Mouse (Mus musculus): ENCODE measurements around the gene Kel. TPM values are rescaled to one million over a fixed set of nuclear protein-coding genes. Genes with fewer than 3 reads are reported as not detected.

Gene Kel
- not detected for total RNA-seq (2022)

DNA sequence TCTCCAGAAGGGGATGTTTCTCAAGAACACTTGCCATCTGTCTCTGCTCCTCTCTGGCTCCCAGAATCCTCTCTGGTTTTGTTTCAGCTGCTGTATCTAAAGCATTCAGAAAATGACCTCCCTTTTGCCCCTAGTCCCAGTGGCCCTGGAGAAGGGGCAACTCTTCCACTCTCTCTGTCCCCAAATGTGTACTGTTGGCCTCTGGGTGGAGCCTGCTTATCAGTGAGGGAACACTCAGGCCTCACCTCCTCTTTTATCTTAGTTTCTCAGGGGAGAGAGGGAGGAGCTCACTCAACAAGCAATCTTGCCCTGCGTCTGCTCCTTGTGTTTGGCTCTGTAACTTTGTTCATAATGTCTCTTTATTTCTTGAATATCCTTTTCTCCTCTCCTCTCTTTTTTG lies at the start of gene Kel:
TSS of gene Kel (minus strand) at position 217 of the 400 bp plus-strand sequence.
- no peak for DNase-seq (ENCODE audit: low spot score in 2 of 2)

DNA sequence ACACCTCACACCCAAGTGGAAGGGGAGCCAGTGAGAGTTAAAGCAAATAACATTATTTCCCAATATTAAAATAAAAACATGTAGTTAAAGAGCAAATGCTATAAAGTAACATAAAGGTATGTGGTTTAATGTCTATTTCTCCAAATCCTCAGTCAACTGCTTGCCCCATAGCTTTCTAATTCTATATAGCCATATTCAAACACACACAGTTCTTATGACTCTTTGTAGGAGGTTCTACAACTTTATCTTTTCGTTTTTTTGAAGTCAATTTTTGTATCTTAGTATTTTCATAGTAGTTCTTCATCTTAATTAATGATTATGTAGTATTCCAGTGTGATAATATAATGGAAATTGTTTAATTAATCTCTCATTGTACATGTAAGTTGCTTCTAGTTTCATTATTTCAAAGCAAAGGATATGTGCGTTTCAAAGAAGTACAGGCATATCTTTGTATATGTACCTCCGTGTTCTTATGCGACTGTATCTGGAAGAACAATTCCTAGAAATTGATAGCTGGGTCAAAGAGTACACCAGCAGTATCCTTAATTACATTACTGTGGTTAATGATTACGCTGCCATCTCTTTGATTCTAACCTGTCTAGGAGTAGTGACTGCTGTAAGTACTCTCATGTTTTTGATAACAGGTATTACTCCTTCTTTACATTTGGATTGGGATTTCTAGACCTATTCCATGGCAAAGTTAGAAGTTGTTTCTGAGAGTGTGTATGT lies 40.7 kb upstream of the Kel start:
- DNase-seq (ENCODE audit: low spot score in 2 of 2), result no peak

DNA sequence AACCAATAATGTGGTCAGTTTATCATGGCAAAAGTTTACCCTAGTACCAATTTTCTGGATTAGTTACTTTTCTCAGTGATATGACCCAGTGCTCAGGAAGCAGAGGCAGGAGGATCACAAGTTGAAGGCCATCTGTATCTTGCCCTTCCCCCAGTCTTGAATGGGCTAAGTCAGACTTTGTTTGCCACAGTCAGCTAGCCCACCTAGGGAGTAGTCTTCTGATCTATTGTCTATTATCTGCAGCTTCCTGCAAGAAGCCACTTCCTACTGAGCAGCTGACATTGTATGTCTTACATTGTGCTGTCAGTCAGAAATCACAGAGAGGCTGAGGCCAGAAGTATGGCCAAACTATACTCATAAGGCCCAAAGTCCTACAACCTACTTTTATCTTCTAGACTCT lies 37.0 kb upstream of the Kel start:
- no peak for DNase-seq (ENCODE audit: low spot score in 2 of 2)

DNA sequence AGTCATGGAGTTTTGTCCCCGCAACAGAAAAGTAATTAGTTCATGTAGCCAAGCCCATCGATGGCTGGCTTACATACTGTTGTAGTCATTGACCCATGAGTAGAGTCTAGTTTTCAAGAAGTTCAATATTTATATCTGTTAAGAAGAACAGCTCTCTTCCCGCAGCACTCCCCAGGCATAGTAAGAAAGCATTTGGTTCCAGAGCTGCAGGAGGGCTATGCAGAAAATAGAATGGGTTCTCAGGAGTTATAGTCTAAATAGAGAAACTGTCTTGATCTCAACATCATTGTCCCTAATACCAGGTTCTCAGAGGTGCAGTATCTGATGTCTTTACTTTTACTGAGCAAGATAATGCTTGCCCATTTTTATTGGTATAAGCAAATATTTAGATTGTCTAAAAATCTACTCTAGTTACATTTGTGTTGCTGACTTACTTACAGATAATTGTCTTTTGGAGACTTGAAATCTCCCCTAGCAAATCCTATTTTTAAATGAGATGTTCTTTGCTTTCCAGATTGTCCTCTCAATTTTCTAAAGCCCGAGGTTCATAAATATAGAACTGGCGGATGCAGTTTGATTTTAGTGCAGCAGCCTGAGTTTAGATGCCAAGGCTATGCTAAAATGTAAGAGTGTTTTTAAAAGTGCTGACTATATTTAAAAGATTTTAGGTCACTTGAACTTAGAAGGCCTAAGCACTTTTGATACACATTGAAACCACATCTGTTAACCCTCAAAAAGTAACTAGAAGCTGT lies 30.8 kb upstream of the Kel start:
- no peak for DNase-seq (ENCODE audit: low spot score in 2 of 2)

DNA sequence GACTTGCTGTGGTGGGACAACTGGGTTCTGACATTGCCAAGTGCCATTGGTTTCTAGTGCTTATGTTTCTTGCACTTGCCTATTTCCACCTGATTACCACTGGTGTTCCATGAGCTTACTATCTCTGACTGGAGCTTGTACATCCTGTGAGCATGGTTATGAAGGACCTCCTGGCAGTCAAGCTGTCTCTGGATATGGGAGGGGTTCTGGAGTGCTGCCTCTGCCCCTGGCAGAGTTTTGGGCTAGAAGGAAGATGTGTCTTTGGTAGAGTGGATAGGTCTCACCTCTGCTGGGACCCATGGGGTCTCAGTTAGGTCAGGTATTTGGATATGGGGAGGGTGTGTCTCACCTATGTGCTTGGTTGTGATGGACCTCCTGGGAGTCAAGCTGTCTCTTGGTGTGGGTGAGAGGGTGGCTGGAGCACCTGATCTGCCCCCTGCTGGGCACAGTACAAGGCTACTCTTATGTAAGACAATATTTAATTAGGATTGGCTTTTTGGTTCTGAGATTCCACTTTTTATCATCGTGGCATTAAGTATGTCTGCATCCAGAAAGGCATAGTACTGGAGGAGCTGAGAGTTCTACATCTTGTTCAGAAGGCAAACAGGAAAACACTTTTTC lies 24.0 kb upstream of the Kel start:
- DNase-seq (ENCODE audit: low spot score in 2 of 2), result no peak

DNA sequence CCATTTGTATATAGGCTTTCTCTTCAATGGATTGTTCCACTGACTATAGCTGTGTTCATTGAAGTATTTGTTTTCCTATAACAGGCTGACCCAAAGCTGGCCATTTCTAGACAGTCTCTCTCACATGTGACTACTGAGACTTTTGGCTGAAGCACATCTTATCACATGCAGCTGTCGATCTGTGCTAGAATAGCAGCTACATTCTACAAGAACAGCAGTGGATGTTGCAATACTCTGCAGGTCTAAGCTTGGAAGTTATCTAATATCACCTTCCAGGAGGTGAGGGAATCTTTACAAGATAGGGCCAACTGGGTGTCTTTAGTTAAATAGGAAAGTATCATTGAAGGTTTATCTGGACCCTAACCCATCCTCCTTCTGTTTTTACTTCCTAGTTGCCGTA lies 17.3 kb upstream of the Kel start:
- DNase-seq (ENCODE audit: low spot score in 2 of 2), result no peak

DNA sequence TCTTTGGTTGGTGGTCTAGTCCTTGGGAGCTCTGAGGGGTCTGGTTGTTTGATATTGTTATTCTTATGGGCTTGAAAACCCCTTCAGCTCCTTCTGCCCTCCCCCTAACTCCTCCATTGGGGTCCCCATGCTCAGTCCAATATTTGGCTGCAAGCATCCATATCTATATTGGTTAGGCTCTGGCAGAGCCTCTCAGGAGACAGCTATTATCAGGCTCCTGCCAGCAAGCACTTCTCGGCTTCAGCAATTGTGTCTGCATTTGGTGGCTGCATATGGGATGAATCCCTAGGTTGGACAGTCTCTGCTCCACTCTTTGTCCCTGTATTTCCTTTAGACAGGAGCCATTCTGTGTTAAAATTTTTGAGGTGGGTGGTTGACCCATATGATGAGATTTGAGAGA lies 6.1 kb upstream of the Kel start:
- DNase-seq (ENCODE audit: low spot score in 2 of 2), result no peak

DNA sequence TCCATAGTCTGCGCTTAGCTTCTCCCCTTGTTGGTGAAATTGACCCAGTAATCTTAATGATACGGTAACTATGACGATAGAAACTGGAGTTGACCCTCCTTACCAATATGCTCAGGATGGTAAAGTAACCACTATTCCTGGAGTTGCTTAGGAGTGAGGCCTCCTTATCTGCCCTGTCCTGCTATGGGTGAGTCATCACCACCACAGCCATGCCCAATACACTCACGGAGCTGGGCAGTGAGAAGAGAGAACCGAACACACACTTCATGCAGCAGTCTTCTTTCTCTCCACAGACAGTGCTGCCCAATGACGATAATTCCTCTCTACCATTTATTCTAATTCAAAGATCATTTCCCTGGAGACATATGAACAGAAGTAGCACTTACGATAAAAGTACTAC lies 2.1 kb upstream of the Kel start:
- no peak for DNase-seq (ENCODE audit: low spot score in 2 of 2)

DNA sequence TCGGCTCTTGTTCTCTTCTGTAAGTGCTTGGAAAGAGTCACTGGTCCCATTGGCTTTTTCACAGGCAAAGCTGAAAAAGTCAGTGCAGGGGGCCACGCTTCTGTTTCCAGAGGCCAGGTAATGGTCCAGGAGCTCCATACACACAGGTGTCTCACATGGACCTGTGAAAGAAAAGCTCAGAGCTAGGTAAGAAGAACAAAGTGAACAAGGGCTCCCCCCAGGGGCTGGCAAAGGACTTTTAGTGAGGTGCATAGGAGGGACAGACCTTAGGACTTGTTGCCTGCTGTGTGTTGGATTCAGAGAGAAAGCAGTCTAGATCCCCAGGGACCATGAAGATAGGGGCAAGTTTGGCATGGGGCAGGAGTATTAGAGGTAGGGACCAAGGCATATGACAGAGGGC lies 1.2 kb downstream of the Kel start:
- DNase-seq (ENCODE audit: low spot score in 2 of 2), result no peak

DNA sequence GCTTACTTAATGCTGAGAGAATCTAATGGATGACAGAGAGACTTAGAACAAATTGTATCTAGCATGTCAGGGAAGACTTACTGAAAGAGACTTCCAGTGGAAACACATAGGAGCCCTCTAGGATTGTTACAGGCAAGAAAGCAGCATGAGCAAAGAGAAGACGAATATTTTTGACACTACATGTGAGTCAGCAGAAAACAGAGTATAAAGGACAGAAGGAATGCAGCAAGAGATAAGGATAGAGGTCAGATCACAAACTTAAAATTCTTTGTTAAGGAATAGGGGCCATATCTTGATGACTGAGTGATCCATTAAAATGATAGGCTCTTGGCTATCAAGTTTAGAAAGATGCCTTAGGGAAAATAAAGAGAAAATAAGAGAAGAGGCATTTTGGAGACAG lies 2.9 kb downstream of the Kel start:
- DNase-seq (ENCODE audit: low spot score in 2 of 2), result no peak

DNA sequence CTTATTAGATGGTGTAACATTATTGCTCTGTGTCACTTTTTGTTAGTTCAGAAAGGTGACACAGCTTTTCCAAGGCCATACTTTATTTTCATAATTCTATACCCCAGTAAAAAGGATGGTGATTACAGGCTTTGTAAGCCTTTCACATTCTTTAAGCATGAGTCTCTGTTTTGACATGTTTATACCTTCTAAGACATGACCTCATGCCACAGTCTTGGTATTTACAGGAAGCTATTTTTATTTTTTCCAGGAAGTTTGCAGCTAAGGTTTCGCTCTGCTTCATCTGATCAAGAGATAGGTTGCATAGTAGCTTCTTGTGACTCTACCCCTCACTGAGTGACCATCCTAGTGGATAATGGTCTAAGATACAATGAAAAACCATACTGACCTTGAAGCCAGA lies 9.7 kb downstream of the Kel start:
- DNase-seq (ENCODE audit: low spot score in 2 of 2), result no peak

DNA sequence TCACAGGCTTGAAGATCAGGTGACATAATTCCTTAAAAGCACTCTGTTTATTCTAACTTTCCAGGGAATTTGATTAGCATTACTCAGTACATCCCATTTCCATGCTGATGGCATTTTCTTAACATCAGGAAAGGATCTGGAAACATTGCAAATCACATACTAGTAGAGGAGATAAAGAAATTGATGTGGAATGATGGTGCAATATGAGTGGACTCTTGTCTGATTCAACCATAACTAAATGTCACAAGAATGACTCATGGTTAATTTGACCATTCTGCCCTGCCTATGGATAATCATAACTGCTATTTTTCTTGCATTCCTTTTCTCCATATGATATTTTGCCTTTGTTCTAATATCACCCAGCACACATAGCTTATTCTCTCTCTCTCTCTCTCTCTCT lies 11.9 kb downstream of the Kel start:
- DNase-seq (ENCODE audit: low spot score in 2 of 2), result no peak

DNA sequence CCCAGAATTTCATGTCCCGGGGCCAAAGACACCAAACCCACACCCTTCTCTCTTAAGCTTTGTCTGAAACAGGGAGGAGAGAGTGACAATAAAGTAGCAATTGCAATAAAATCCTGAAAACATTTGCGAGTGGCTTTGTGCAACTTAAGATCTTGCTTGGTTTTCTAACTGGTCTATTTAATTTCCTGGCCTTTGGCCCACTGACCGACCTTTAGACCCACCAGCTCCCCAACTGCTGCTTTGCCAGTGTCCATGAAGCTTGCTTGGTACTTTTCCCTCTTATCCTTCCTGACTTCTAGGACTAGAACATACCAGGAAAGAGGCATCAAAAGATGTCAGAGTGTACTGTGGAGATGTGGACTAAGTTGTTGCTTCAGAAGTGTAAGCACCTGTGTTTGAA lies 18.5 kb downstream of the Kel start:
- DNase-seq (ENCODE audit: low spot score in 2 of 2), result no peak

DNA sequence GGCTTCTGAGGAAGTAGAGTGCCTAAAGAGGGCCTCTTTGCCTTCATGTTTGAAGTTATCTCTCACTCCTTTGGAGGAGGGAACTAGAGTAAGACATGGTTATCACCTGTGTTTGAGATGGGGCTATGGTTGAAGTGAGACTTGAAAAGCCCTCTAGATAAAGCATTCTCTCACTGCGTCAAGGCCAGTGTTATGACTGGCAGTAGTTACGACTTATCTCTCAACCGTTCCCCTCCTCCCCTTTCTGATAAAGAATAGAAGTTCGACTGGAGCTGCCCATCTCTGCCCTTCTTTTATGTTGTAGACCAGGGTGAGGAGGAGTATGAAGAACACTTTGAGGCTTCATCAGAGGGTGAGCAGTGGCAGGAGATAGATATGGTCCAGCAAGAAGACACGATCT lies 19.2 kb downstream of the Kel start:
- DNase-seq (ENCODE audit: low spot score in 2 of 2), result no peak

DNA sequence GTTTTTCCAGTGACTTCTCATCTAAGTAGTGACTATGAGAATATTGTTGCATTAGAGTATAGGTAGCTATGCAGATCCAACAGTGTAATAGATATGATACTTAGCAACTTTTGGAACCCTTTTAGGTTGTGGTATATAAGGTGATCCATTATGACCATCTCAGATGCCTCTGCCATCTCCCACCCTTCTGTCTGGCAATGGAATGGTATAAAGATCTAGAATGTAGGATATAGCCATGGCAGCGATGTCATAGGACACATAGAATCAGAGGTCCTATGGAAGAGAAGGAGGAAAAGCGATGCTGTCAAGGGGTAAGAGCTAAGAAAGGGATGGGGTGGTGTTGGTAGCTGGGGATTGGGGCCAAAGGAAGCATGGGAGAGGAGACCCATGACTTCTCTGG lies 20.0 kb downstream of the Kel start, which contains the start of gene Llcfc1:
TSS of gene Llcfc1 (plus strand) at position 301 of the 400 bp plus-strand sequence.
- DNase-seq (ENCODE audit: low spot score in 2 of 2), result no peak

DNA sequence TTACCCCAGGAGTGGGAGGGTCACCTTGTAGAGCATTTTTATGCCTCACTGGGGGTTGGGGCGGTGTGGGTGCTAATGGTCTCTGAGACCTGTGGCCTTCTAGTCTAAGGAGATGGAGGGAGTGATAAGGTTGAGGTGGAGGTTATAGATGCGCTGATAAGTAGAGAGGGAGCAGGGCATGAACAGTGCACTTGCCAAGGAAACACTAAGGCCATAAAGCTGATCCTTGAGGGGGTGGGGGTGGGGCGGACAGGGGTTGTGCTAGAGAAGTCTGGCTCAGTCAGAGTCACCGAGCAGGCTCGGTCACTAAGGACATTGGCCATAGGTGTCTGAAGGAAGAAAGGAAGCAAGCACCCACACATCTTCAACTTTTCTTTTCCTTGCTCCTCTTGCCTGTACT lies 22.5 kb downstream of the Kel start:
- no peak for DNase-seq (ENCODE audit: low spot score in 2 of 2)

DNA sequence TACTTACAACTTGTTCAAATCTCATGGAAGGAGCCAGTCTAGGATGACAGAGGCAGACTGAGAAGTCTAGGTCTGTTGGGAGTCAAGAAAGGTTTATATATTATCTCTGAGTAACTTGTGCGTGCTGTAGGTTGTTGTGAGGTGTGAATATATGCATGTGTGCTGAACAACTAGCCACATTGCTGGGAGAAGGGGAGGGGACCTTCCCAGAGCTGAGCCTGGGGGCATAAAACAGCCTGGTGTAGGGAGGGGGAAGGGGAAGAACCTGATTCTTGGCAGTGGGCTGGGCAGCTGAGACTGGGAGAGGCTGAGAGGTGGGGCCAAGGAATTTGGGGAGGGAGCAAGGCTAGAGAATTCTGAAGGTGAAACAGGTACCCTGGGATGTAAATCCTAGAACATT lies 23.5 kb downstream of the Kel start, which contains the start of gene Trpv5:
TSS of gene Trpv5 (minus strand) at position 101 of the 400 bp plus-strand sequence.
- DNase-seq (ENCODE audit: low spot score in 2 of 2), result no peak

DNA sequence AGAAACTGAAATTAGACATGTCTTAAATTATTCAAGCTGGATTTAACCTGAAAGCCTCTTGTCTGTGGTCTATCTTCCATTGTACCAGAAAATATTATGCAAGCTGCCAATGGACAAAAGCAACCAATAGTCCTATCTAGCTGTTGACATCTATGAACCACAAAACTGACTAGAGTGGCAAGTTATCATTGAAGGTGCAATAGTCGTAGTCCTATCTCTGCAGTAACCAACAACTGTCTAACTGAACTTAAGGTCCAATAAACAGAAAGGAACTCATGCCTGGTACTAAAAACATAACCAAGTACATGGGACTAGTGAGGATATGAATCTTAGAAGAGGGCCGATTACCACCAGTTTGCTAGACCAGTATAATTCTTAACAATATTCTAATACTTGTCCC lies 27.6 kb downstream of the Kel start:
- DNase-seq (ENCODE audit: low spot score in 2 of 2), result no peak

DNA sequence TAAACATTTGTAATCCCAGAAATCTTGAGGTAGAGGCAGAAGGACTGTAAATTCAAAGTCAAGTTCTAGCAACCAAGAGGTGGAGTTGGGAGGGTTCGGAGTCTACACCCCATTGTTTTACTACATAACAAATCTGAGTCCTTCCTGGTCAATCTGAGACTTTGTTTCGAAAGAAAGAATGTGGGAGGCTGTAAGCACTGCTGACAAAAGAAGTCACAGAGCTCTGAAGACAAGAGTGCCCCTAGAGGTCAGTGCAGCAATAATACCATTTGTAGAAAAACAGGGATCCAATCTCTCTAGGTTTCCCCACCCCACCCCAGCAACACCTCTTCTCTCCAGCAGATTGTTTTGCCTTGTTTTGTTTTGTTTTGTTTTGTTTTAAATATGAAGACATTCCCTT lies 41.8 kb downstream of the Kel start:
- DNase-seq (ENCODE audit: low spot score in 2 of 2), result no peak

DNA sequence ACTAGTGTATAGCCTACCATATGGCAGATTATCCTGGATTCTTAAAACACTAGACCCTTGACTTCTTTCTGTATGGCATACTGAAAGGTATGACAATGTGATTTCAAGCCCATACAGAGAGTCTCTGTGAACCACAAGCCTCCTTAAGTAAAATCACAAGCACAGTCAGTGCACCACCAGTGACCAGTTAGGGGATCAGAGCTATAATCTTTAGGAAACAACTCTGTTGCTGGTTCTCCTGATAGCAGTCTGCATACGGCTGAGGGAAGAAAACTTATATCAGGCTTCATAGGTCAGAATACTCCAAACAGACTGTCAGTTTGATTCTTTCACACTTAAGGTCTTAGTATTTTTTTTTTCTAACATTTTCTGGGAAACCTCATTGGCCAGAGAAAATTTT lies 45.7 kb downstream of the Kel start:
- no peak for DNase-seq (ENCODE audit: low spot score in 2 of 2)

DNA sequence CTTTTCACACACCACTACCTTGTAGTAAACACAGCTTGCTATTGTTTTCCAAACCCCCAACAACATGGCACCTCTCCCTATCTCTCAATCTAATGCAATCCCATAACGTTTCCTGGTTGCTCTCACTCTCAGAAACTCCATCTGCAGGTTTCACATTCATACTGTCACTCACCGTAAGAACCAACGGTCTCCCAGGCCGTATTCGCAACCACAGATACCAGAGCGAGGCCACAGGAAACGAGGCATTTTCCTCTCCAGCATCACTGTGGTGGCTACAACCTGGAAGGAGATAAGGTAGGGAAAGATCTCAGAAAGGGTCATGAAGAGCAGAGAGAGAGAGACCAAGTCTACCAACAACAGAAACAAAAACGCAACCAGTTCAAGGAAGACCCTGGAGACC lies 49.5 kb downstream of the Kel start:
- DNase-seq (ENCODE audit: low spot score in 2 of 2), result no peak

DNA sequence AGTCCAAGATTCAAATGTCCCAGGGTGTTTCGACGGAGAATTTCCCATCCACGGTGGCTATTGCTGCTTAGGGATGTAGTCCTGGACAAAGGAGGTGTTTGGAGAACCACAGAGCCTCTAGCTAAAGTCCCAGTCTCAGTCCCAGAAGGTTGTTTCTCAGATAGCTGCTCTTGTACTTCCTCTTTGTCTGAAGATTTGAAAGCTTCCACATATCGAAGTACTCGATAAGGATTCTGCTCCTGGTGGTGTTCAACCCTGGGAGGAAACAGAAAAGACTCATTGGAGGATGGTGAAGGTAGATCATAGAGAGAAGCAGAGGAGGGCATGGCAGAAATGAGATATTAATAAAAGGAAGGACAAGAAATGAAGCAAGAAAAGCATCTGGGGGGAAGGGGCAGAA lies 51.0 kb downstream of the Kel start:
- no peak for DNase-seq (ENCODE audit: low spot score in 2 of 2)

DNA sequence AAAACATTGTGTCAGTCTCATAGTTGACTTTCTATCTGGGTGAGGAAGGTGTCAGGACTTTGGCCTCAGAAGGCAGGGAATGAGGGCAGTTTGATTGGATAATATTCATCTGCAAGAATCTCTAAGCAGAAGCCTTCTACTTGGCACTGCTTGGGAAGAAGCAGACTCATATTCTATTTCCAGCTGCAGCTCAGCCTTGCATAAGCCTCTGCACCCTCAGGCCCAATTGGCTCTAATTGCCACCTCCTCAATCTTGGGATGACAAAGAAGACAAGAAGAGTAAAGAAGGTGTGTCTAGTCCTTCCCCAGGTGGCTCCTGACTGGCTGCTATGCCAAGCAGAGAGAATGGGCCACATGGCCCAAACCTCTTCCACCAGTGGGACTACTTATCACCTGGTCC lies 57.5 kb downstream of the Kel start:
- no peak for DNase-seq (ENCODE audit: low spot score in 2 of 2)
